Mouse (Mus musculus) layer of hippocampus, adult 9-10 months (tissue): ENCODE data around the gene Plekhm1.
"Not testable (repeated sequence)": the region's sequence is repeated elsewhere in the genome, so short reads cannot be mapped to it uniquely, and the experiment has no call there.

Experiments used
- DNase-seq: peaks from one replicate; pipeline ENCODE4 v3.0.0; 2022; ENCODE audit warnings: low spot score

Plekhm1 gene

GRCm38 (mm10) chr11:103411981-103412949, at the start of gene Plekhm1:
TSS of gene Plekhm1 (minus strand) at chr11:103412687.
- DNase-seq, result peak; percentile 83

GRCm38 (mm10) chr11:103451105-103451504, 38.6 kb upstream of the Plekhm1 start:
- not testable (repeated sequence) for DNase-seq

DNA sequence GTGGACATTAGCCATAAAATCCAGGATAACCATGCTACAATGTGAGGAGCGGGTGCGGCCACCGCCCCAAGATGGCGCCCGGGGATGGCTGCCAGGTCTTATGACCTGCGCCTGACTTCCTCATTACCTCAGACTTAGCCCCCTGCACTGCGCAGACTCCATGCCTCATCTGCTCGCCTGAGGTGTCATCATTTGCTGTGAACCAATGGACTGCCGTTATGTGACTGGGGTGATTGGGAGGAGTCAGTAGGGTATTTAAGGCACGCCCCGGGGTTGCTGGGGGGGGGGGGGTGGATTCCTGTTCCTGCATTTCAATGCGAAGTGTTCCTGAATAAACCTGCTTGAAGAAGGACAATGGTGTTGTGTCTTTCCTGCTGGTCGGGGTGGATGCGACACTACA, 37.2 kb upstream of the Plekhm1 start:
- not testable (repeated sequence) for DNase-seq

GRCm38 (mm10) chr11:103443678-103444077, 31.2 kb upstream of the Plekhm1 start:
- DNase-seq, result no peak

- no peak for DNase-seq
These were observed 23.8 kb upstream of the Plekhm1 start for GRCm38 (mm10) chr11:103436282-103436681.

DNA sequence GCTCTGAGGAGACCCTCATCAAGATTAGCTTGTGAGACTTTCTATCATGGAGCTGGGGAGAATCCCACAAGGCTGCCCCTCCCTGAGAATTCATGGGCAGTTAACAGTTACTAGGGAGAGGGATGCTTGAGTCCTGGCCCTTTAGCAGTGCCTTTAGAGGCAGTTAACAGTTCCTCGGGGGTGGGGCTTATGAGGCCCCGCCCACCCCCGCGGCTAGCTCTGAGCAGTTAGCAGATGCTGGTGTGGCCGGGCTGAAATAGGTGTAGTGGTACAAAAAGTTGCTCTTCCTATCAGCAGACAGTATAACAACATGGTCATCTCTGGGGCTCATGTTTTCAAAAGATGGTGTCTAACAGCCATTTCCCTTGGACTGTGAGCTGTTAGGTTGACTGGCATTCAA, 12.5 kb upstream of the Plekhm1 start:
- no peak for DNase-seq

GRCm38 (mm10) chr11:103419667-103420066, 7.2 kb upstream of the Plekhm1 start:
- no peak for DNase-seq

DNA sequence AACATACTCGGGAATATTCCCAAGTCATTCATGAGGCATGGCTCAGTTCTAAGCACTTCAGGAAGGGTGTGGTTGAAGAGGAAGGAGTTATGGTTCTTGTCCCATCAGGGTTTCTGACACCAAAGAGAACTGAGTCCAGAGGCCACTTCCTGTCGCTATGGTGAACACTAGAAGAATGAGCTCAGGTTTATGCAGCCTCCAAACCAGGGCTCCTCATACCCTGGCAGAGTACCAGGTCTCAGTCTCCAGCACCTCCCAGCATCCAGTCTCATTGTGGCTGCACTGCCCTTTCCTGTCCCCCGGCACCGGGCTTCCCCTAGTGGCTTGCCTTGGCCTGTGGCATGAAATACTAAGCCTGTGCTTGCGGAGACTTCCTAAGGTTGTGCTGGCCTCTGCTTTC, 6.7 kb upstream of the Plekhm1 start:
- DNase-seq, result no peak

DNA sequence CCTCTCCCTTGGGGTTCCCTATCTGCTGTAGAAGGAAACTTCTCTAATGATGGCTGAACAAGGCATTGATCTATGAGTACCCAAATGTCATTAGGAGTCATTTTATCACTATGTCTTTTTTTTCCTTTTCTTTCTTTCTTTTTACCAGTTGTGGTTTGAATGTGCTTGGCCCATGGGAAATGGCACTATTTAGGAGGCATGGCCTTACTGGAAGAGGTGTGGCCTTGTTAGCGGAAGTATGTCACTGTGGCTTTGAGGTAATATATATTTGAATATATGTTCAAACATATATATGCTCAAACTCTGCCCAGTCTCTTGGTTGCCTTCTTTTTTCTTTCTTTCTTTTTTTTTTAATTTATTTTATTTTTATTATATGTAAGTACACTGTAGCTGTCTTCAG, 1.0 kb upstream of the Plekhm1 start:
- no peak for DNase-seq

GRCm38 (mm10) chr11:103412950-103413423, 500 bp upstream of the Plekhm1 start:
- no peak for DNase-seq

GRCm38 (mm10) chr11:103411301-103411700, 1.2 kb downstream of the Plekhm1 start:
- DNase-seq, result no peak

GRCm38 (mm10) chr11:103408880-103409279, 3.6 kb downstream of the Plekhm1 start:
- no peak for DNase-seq

DNA sequence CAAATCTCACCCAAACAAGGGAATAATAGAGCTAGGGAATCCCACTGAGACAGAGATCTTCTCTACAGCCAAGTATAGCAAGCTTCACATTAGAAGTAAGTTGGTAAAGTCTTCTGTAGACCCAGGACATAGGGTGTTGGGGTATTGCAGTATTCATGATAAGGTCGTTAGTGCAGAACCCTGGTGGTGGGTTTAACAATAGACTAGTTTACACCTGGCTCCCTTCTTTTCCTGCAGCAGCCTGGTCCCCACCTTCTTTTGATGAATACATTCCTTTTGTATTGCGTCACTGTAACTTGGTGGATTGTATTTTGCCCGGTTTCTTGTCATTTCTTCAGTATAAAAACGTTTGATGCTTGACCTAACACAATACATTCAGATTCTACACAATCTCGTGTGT, 5.4 kb downstream of the Plekhm1 start:
- DNase-seq, result not testable (repeated sequence)

DNA sequence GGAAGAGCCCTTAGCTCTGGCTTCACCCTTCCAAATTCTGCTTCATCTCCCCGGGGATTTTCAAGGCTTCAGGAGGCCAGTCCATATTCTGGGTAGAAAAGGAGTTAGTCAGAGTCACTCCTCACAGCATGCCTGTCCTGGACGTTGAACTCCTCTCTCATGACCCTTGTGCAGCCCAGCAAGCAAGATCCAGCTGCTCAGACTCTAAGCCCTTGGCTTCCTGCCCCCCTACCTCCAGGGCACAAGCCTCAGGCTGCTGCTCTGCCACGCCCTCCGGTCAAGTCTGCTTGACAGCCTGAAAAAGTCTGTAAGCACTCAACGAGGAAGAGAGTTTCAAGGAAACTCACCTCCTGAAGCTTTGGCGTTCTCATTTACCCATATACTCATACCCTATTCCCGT, 5.9 kb downstream of the Plekhm1 start:
- no peak for DNase-seq

DNA sequence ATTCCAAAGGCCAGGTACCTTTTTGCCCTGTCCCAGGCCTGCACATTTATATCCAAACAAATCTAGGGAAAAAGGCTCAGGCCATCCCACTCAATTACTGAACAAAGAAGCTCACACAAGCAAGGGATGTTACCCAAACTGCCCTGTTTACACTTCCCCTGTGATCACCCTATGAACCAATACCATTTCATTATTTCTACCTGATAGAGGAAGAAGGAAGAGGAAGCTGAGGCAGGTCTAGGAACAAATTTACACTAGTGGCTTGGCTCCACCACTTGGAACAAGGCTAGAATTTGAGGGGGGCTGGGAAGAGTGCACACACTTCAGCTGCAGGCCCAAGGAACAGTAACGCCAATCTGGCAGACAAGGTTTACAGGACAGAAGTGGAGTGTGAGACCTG, 6.7 kb downstream of the Plekhm1 start:
- DNase-seq, result no peak

DNA sequence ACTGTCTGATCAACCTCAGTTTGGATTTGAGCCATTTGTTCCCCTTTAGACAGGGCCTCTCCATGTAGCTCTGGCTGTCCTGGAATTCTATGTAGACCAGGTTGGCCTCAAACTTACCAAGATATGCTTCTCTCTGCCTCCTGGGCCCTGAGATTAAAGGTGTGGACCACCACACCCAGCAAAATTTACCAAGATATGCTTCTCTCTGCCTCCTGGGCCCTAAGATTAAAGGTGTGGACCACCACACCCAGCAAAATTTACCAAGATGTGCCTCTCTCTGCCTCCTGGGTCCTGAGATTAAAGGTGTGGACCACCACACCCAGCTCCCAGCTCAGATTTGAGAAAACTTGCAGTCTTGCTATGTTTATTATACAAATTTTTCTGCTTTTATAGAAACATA, 7.9 kb downstream of the Plekhm1 start:
- DNase-seq, result no peak

GRCm38 (mm10) chr11:103403776-103404175, 8.7 kb downstream of the Plekhm1 start:
- DNase-seq, result no peak

GRCm38 (mm10) chr11:103402738-103403137, 9.7 kb downstream of the Plekhm1 start:
- DNase-seq, result no peak

DNA sequence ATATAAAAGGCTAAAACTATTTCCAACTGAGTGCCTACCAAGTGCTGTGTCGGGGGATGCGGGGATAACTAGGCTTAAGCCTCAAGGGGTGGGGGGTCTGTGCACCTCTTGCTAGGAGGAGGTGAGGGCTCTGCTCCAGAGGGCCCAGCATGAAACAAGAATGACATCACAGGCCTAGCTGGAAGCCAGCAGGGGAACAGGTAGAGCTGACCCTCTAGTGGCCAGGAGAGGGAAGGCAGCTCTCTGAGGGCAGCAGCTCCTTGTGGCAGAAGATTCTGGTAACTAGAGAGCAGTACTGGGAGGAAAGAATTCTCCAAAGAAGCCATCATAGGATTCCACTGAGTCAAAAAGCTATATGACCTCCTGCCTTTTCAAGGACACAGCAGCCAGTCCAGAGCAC, 10.3 kb downstream of the Plekhm1 start:
- DNase-seq, result no peak

- DNase-seq, result no peak
These were observed 12.5 kb downstream of the Plekhm1 start for GRCm38 (mm10) chr11:103399986-103400385.

DNA sequence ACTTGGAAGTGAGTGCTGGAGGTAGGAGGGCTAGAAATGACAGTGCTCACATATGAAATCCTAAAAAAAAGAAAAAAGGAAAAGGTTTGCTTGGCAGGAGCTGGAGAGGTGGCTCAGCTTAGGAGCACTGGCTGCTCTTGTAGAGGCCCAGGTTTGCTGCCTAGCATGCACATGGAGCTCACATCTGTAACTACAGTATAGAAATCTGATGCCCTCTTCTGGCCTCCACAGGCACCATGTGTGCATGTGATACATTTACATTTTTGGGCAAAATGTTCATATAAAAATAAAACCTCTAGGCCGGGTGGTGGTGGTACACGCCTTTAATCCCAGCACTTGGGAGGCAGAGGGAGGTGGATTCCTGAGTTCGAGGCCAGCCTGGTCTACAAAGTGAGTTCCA, 13.4 kb downstream of the Plekhm1 start:
- DNase-seq, result no peak

DNA sequence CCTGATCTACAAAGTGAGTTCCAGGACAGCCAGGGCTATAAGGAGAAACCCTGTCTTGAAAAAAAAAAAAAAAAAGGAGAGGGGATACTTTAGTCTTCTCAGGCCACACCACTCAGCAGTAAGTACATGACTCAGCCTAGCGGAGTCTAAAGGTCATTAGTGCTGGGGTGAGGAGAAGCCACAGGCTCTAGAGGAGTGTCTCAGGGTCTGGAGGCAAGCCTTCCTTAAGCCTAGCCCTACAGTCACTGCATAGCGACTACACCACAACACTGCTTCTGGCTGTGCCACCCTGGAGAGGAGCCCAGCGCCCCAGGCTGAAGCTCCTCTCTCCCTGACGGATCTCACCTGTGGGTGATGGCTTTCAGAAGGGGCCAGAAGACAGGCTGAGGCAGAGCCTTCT, 15.8 kb downstream of the Plekhm1 start:
- no peak for DNase-seq

DNA sequence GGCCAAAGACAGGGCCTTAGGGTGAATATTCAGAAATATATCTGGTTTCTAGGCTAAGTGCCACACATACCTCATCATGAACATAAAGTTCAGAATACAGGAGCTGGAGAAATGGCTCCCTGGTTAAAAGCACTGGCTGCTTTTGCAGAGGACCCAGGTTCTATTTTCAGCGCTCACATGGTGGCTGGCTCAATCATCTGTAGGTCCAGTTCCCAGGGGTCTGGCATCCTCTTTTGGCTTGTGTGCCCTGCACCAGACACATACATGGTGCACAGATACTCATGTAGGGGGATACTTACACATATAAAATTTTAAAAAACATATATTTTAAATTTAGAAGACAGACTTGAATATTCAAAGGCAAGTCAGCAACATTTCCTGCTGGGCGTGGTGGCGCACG, 16.3 kb downstream of the Plekhm1 start:
- no peak for DNase-seq

DNA sequence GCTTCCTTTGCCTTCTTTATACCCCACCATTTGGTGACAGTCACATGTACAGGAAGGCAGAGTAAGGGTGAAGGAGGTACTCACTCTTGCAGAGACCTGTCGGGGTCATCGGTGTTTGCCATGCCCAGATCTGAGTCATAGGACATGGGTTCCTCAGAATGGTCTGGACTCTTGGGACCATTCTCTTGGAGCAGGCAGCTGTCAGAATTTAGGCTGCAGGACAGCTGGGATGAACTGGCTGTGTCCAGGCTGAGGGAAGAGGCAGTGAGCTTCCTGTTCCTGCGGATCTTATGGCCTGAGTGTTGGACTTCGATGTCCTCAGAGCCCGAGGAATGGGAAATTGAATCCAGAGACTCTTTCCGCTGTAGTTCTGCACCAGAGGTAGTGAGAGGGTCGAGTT, 17.9 kb downstream of the Plekhm1 start:
- no peak for DNase-seq
